Comparison of ENCODE assay signal across 9 mouse cellular contexts in genomic region chr12:89134333-89134732, GRCm38 (mm10).
DNase-seq lines count a peak whose midpoint lies in the region; ATAC-seq lines count a peak whose summit lies in the region.
"Had no signal": no experiment of that assay in that cellular context is flagged by ENCODE, and none has a peak within 500 bp of the region (broad histone marks: within the 10 kb centered on the region; RNA-seq: fewer than 3 reads in every experiment).

No protein-coding gene starts in this region.

- DNase-seq in embryo, embryonic 10 days (ENCODE audit: low spot score): peak; percentile 53
- no peak for DNase-seq in embryo, embryonic 9.5 days (ENCODE audit: extremely low spot score)
- peak; percentile 23 for DNase-seq in naive thymus-derived CD4-positive, alpha-beta T cell, adult 2 months (ENCODE audit: low read depth)
- DNase-seq in right cerebral cortex, adult 18-20 months: no peak
- DNase-seq in Muller cell, postnatal 12 days (ENCODE audit: inconsistent ontology term): no peak

- H3K9me3 ChIP-seq in neural tube, embryonic 14.5 days (ENCODE audit: control insufficient read depth, low read length): no peaks in the 10 kb centered on the region
- no peaks in the 10 kb centered on the region for H3K9me3 ChIP-seq in neural tube, embryonic 15.5 days (replicated peaks)
- no peaks in the 10 kb centered on the region for H3K9me3 ChIP-seq in forebrain, embryonic 15.5 days
- H3K9me3 ChIP-seq: limb, embryonic 15.5 days had no signal

- H3K4me2 ChIP-seq in neural tube, embryonic 14.5 days (ENCODE audit: low read depth, low read length): no peak overlapping the region
- H3K4me2 ChIP-seq in neural tube, embryonic 15.5 days: no peak overlapping the region
- no peak overlapping the region for H3K4me2 ChIP-seq in forebrain, embryonic 15.5 days (replicated peaks)
- H3K4me2 ChIP-seq: limb, embryonic 15.5 days had no signal

- H3K36me3 ChIP-seq in neural tube, embryonic 14.5 days (ENCODE audit: control insufficient read depth, insufficient read depth, low read length): no peaks in the 10 kb centered on the region
- no peaks in the 10 kb centered on the region for H3K36me3 ChIP-seq in neural tube, embryonic 15.5 days
- no peaks in the 10 kb centered on the region for H3K36me3 ChIP-seq in forebrain, embryonic 15.5 days
- H3K36me3 ChIP-seq: limb, embryonic 15.5 days had no signal

- ATAC-seq in neural tube, embryonic 14.5 days (ENCODE audit: low read depth): 0 out of 2 replicates have a peak, but pooled peaks have one; percentile 51
- no peak for ATAC-seq in neural tube, embryonic 15.5 days (ENCODE audit: low FRiP score)
- ATAC-seq in forebrain, embryonic 15.5 days (replicated peaks): peak; percentile 36; the same call in 1 of the 2 replicates

- H3K4me3 ChIP-seq in neural tube, embryonic 14.5 days (ENCODE audit: low read depth, low read length): no peak overlapping the region
- no peak overlapping the region for H3K4me3 ChIP-seq in neural tube, embryonic 15.5 days (replicated peaks)
- no peak overlapping the region for H3K4me3 ChIP-seq in forebrain, embryonic 15.5 days
- H3K4me3 ChIP-seq: limb, embryonic 15.5 days had no signal

- no peaks in the 10 kb centered on the region for H3K27me3 ChIP-seq in neural tube, embryonic 14.5 days (ENCODE audit: control insufficient read depth, insufficient read depth, low read length)
- H3K27me3 ChIP-seq in neural tube, embryonic 15.5 days (replicated peaks): no peaks in the 10 kb centered on the region
- H3K27me3 ChIP-seq in forebrain, embryonic 15.5 days: no peaks in the 10 kb centered on the region
- H3K27me3 ChIP-seq: limb, embryonic 15.5 days had no signal

- no peak overlapping the region for H3K27ac ChIP-seq in neural tube, embryonic 14.5 days (ENCODE audit: low read depth, low read length)
- no peak overlapping the region for H3K27ac ChIP-seq in neural tube, embryonic 15.5 days (replicated peaks)
- no peak overlapping the region for H3K27ac ChIP-seq in forebrain, embryonic 15.5 days (replicated peaks)
- H3K27ac ChIP-seq: limb, embryonic 15.5 days had no signal

- no peak overlapping the region for H3K9ac ChIP-seq in neural tube, embryonic 14.5 days (replicated peaks; ENCODE audit: low read depth, low read length)
- no peak overlapping the region for H3K9ac ChIP-seq in neural tube, embryonic 15.5 days (replicated peaks)
- H3K9ac ChIP-seq in forebrain, embryonic 15.5 days (replicated peaks): no peak overlapping the region
- H3K9ac ChIP-seq: limb, embryonic 15.5 days had no signal

- H3K4me1 ChIP-seq in neural tube, embryonic 14.5 days (ENCODE audit: control insufficient read depth, insufficient read depth, low read length): no peaks in the 10 kb centered on the region; the same call in 1 of the 2 replicates
- H3K4me1 ChIP-seq in neural tube, embryonic 15.5 days: peaks cover 4% of the 10 kb centered on the region
- no peaks in the 10 kb centered on the region for H3K4me1 ChIP-seq in forebrain, embryonic 15.5 days
- H3K4me1 ChIP-seq: limb, embryonic 15.5 days had no signal

- WGBS in neural tube, embryonic 14.5 days: 73% methylated on average over 2 of the region's 2 CpGs
- WGBS in neural tube, embryonic 15.5 days: 74% methylated on average over 2 of the region's 2 CpGs
- 62% methylated on average over 2 of the region's 2 CpGs for WGBS in forebrain, embryonic 15.5 days

Comparison
In these comparisons a context has a peak if more than half of its experiments do, and no peak if none do; other contexts are left out.
1. DNase-seq: peak in embryo, embryonic 10 days (single experiment) and naive thymus-derived CD4-positive, alpha-beta T cell, adult 2 months (single experiment); none in embryo, embryonic 9.5 days (single experiment), right cerebral cortex, adult 18-20 months (single experiment) and Muller cell, postnatal 12 days (single experiment).